Mouse (Mus musculus) layer of hippocampus, postnatal 25 days (tissue): ENCODE data around the gene Ccnl1. TPM values are rescaled to one million over a fixed set of nuclear protein-coding genes. Genes with fewer than 3 reads are reported as not detected.

Experiments used
- DNase-seq, 2 experiments: peaks; one replicate each; pipeline ENCODE4 v3.0.0; 2022; ENCODE audit warnings: mixed read lengths in 2 of 2, low spot score in 1 of 2; ENCODE audit errors: extremely low spot score in 1 of 2
- total RNA-seq, 2 experiments: library from RNA; stranded (reverse); gene quantifications; 2 replicates each; pipeline ENCODE4 v1.2.3; 2021

Gene Ccnl1
- total RNA-seq, 2 experiments from 2014 or later = 50.5 to 61.3 TPM

DNA sequence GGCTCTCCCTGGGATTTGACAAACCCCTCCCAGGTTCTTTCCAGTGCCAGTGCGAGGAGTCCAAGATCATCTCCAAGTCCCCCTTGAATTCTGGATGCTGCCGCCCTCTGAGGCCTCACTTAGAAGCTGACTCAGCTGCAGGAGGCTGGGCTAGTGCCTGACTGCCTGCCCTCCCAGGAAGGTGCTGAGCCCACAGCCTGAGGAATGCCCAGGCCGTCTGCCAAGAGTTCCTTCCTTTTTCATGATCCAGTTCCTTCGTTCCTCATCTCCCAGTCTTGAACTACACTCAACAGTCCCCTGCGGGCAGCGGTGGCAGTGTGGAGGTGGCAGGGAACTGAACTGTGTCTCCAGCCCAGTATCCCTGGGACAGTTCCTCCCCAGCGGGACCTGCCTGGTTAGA is 30.4 kb downstream of the Ccnl1 start:
- no peak for DNase-seq

DNA sequence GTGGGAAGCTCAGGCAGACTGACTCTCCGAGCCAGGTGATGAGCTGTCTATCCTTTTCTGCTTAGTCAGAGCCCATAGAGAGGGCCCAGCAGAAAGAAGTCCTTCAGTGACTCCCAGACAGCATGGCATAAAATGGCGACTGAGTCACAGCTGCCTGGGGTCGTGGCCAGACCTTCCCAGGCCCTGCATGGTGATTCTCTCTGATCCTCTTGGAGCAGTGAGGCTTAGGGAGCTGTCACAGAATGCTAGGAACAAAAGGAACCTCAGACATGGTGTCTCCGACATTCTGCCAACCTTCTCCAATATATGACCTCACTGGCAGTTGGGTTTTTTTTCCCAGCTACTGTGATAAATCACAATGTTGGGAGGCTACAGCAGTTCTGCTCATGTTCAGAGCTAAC is 30.9 kb downstream of the Ccnl1 start:
- DNase-seq = no peak

DNA sequence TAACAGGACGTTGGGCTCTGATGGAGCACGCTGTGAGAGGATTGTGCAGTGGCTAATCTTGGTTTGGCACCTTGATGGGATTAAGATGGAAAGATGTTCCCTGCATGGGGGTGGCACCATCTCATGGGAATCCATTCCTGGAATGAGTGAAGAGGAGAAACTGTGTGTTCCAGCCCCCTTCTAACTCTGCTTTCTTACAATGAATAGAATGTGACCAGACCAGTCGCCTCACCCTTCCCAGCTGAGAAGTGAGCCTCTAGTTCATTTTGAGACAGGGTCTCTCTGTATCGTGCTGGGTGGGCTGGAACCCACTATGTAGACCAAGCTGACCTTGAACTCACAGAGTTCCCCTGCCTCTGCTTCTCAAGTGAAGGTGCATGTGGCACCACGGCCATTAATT is 31.6 kb downstream of the Ccnl1 start:
- DNase-seq = no peak

DNA sequence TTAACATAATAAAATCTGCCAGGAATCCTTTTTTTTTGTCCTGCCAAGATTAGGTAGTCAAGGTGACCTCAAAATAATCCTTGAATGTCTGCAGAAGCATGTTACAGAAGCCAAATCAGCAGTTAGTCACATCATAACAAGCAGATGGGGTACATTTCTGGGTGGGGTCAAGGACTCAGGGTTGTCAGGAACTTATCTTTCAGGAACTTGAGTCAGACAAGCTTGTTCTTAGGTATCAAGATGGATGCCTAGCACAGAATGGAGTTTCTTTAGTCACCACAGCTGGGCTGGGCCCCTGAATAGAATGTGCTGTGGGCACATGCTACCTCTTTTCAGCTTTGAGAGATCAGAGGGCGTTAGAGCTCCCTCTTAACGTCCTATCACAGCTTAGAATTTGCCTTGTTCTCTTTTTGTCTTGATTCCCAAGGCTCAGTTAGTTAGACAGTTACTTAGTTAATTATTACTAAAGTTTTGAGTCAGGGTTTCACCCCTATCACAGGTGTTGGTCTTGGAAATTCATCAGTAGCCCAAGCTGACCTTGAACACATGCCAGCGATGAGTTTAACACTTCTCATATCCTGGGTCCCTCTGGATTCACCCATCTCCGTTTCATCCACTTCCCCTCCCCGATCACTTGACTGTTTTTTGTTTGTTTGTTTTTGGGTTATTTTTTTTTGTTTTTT is 32.9 kb downstream of the Ccnl1 start:
- no peak for DNase-seq

DNA sequence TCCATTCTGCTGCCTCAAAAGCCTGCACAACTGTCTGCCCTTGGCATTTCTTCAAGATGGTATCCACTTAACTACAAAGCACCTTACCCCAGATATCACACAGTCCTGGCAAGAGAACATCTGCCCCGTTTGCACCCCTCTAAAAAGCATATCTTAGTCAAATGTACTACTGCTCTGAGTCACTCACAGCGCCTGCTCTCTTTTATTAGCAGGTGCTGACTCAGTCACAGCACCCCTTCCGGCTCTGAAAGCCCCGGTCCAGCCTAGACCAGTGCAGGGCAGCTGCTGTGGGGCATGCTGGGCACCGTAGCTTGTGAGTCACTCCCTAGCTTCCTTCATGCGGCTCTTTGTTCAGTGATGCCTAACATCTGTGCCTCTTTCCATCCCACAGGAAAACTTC is 35.6 kb downstream of the Ccnl1 start:
- no peak for DNase-seq

DNA sequence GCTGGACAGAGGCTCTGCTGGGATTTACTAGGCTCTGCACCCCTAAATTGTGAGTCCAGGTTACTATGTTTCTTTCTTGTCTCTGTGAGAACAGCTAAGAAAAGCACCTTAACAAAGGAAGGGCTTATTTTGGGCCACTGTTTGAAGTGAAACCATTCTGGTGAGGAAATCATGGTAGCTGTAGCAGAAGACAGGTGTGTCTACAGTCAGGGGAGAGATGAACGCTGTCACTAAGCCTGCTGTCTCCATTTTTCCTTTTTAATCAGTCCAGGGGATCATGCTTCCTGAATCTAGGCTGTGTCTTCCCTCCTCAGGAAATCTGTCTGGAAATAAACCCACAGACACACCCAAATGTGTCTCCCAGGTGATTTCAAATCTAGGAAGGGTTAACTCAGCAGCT is 36.4 kb downstream of the Ccnl1 start:
- DNase-seq = no peak

DNA sequence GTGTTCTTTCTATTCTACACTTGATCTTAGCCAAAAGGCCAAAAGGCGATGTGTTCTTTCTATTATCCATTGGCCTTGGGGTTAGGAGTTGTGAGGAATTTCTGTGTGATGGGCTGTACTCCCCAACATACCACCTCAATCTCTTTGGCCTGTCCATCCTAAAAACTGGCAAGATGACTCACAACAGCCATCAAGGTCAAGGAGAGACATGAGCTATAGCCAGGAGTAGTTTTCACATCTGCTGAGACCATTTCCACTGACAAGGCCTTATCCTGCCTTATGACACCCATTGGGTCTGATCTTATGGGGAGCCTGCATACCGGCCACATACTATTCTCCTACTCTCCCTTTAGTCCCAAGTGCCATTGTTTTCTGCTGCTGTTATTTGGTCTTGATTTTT is 39.0 kb downstream of the Ccnl1 start:
- no peak for DNase-seq

DNA sequence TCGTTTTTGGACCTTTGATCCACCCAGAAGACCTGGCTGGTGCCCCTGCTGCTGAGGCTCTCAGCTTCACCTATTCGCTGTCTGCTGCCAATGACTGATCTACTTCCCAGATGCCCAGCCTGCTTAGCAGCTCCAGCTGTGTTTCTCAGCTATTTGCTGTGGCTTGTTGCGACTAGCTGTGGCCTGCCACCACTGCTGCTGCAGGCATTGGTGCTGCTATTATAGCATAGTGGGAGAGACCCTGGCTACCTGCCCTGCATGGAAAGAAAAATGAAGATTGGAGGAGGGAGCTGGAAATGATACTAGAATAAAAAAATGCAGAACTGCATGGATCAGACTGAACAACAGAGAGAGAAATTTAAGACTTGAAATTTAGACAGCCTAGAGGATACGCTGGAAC is 45.1 kb downstream of the Ccnl1 start:
- DNase-seq = no peak

DNA sequence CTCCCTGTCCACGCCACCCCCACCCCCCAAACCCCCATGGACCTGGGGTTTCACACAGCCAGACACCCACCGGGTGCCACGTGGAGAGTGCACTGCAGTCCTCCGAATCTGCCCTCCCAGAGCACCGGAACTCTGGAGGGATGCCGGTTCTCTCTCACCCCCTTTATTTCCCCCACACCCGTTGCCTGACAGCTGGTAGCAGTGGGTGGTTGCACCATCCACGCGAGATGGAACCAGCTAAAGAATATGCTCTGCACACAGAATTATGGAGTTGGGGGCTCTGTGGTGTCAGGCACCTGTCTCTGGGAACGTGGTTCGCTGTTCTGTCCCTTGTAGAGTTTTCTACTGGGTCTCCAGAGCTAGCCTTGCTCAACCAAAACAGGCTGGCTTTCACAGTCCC is 45.8 kb downstream of the Ccnl1 start:
- DNase-seq = peak in 1 of 2 experiments; percentile 38

DNA sequence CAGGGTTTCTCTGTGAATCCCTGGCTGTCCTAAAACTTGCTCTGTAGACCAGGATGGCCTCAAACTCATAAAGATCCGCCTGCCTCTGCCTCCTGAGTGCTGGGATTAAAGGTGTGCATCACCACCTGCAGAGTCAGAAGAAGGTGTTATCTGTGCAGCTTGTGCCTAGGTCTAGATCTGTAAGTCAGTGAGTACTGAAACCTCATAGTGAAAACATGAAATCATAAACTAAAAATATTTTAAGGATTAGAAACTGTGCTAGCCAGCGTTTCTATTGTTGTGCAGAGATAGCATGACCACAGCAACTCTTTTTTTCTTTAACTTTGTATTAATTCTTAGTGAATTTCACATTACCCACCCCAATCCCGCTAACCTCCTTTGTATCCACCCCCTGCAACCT is 46.8 kb downstream of the Ccnl1 start:
- DNase-seq = no peak

DNA sequence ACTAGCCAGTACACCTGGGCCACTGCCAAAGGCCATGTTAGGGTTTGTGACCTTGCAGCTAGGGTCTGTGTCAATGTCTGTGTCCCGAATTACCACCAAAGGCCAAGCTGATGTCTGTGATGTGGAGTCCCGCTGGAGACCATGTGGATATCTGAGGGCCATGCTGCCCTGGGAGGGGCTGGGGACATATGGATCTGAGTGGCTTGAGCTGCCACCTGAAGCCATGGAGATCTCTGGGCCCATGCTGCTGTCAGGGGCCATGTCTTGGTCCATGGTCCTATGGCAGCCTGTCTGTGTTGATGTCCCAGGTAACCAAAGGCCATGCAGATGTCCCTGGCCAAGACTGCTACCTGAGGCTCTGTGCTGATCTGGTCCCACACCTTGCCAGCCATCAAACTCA is 48.6 kb downstream of the Ccnl1 start:
- no peak for DNase-seq

DNA sequence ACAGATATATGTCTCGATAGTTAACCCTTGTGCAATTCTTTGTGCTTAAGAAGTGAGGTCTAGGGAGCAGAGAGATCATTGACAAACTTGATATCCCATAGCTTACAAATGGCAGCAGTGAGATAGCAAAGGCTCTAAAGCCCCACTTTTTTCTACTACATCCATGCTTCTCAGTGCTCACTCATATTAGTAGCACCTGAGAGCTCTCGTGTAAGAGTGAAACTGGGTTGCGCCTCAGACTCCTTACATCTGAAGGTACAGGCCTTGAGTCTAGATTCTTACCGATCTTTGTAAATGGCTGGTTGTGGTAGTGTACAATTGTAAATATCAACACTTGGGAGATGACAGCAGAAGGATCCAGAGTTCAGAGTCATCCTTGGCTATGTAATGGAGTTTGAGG is 50.5 kb downstream of the Ccnl1 start:
- DNase-seq = no peak

DNA sequence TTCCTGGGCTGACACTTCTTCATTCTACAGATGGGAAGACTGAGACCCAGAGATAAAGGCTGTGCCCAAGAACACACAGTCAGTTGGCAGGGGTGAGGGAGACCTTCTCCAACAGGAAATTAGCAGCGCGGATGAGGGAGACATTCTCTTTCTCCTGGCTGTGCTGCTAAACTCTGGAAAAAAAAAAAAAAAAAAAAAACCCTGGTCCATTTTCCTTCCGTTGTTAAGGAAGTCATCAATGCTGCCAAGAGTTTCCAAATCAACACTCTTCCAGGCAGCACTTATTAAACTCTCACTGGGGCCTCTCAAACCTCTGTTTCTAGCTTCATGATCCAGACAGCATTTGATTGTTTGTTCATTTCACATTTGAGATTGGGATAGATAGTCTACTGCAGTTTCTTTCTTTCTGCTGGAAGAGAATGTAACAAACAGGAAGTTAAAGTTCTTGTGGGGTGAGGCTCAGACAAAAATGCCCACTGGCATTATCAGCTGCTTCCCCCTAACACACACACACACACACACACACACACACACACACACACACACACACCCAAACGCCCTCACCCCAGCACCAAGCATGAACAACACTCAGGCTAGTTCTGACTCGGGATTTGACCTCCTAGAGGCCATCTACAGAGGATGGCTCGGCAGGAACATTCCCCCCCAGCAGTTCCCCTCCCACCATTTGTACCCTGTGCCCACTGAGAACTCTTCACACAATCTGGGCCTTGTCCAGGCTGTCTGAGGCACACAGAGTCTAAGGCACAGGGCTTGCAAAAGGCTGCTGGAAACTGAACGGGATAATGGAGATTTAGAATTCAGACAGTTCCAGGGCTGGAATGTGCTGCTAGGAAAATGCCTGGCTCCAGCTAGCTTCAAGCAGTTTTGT is 52.5 kb downstream of the Ccnl1 start:
- DNase-seq = no peak

DNA sequence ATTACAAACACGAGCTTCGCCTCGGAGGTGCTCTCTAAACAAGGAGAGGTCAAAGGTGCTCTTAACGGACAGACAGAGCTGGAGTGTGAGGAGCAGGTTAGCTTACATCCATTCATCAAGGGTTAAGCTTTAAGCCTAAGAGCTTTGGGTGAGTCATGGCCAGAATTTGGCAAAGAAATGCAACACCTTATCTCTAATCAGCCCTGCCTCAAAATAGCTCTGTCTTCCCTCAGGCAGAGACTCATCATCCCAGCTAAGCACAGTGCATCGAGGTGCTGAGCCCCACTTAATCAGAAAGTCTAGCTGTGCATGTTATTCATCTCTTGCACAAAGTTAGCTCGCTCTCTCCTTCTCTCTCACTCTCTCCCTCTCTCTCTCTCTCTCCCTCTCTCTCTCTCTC is 53.3 kb downstream of the Ccnl1 start:
- no peak for DNase-seq

DNA sequence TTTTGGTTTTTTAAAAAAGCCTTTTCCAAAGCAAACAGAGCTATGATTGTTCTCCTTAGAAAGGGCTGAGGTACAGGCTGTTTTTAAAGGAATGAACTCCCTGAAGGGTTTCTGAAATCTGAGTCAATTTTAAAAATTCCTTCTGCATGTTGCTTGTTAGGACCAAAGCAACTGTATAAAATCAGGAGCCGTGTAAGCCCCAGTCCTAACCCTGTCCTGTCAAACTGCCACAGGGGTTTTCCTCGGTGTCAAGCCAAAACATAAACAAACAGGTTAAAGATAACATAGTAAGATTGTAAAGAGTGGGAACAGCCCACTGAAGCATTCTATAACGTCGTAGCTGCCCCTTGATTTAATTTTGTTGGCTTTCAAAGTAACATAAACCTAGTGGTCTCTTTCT is 53.9 kb downstream of the Ccnl1 start:
- no peak for DNase-seq

DNA sequence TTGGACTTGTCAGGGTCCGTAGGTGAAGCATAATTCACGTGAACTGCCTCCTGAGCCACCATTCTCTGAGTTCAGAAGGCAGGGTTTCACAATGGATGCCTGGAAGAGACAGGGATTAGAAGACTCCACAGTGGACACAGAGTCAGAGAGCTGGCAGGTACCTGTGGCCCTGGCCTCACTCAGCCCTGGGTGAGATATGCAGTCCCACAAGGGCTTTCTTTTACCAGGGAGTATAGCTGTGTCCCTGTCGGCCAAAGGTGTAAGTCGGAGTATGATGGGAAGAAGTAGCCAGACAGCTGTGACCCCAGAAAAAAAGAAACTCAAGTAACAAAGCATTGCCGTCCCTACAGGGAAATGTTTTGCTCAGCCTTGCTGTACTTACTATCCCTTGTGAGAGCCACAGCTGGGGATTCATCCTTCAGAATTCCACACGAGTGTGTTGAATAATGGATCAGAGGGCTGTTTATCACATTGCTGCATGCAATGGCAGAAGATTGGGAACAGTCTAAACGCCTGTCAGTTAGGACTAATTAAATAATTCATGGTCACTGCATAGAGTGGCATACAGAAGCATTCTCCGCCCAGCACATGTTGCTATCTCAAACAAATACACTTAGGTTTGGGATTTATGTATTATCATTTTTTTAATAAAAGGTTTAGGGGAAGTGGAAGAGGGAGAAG is 59.3 kb downstream of the Ccnl1 start:
- DNase-seq = no peak

DNA sequence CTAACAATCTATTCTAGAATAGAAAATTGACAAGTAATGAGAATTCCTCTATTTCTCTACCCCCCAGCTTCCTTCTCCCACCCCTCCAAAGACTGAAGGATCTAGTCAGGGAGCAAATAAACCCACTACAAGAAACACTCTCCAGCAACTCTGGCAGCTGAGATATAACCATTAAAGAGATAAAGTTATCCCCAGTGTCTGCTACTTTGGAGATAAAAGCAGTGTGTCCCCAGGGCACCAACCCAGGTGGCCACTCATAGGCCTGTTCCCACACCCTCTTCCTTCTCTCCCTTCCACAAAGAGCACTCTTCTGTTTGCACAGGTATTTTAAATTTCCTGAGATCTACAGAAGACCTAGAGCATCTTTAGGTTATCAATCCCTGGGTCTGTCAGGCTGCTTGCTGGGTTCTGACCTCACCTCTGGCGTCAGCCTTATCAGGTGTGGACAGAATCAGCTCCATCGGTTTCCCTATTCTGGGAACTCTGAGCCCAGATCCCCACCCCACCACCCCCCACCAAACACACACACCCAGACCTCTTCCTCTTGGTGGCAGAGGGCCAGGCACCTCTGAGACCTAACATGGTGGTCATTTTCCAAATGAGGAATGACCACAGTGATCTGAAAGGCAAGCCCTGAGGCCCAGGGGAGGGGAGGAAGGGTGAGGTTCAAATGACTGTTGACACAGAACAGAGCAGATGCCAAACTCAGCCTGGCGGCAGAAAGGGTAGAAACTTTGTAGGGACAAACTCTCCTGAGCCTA is 60.6 kb downstream of the Ccnl1 start:
- no peak for DNase-seq
